Mouse (Mus musculus) megakaryocyte-erythroid progenitor cell, adult 5-6 weeks (primary cell): Measurements from ENCODE around the gene Zfp428. TPM values are rescaled to one million over a fixed set of nuclear protein-coding genes. Genes with fewer than 3 reads are reported as not detected.
A peak's percentile ranks its signal among the peaks of the same experiment; 100 is the strongest.

Experiments
- ATAC-seq: replicated peaks from 2 replicates; pipeline ENCODE4 v1.8.0; 2016; ENCODE audit warnings: mild to moderate bottlenecking, inconsistent platforms; ENCODE audit not compliant: severe bottlenecking, poor library complexity, low FRiP score, low TSS enrichment
- total RNA-seq, 2 experiments: library from RNA; stranded (forward) in 1 of 2; stranded (reverse) in 1 of 2; fragments of 200-1000, 215-1000 nt in 1 of 2; fragments of >200 nt in 1 of 2; fragmentation: Nextera tagmentation in 1 of 2; gene quantifications; 2 replicates each; pipeline ENCODE4 v1.2.3; 2014 to 2017

Zfp428 gene
- total RNA-seq, 2 experiments from 2014 or later, result 3.1 to 4.0 TPM

DNA sequence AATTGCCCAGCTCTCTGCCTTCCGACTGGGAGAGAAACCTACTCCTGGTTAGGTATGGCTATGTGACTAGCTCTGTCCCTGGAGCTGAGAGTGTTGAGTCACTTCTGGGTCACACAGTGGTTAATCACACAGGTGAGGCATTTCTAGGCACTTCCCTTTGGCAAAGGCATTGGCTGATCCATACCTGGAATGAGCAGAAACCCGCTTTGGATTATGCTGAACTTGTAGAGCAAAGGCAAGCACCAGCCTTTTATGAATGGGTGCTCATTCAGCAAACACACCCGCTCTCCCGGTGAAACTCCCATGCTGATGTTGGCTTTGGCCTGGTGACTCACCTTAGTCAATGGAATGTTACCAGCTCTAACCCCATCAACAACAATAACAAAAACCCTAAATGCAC is 32.9 kb downstream of the Zfp428 start:
- ATAC-seq, result no peak

- no peak for ATAC-seq
Observed at GRCm38 (mm10) chr7:24544506-24544905, 37.7 kb downstream of the Zfp428 start.

DNA sequence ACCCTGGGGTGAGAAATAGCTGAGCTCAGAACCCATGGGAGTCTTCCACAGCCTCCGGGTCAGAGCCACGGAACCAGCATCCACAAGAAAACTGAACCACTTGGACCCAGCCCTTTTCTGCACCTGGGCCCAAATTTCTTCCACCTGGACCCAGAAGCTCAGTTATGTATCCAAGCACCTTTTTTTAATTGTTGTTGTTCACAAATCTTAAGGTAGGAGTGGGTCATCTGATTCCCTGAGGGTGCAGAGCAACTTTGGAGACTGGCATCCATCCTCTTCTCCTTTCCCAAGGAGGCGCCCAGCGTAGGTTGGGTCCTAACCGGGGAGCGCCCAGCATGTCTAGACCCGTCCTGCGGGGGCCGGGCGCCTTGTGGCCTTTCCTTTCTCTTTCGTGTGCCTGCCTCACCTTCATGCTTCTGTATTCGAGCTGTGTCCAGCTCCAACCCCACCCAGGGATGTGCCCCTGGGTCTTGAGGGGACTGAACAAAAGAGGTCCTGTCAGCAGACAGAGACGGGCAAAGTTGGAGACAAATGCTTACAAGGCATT is 39.3 kb downstream of the Zfp428 start, which contains the start of the genes Pinlyp and Xrcc1:
TSS of gene Pinlyp (minus strand) at position 51 of the 547 bp plus-strand sequence.
TSS of gene Xrcc1 (plus strand) at position 222 of the 547 bp plus-strand sequence.
- 0 out of 2 replicates have a peak, but pooled peaks have one; percentile 6 for ATAC-seq

DNA sequence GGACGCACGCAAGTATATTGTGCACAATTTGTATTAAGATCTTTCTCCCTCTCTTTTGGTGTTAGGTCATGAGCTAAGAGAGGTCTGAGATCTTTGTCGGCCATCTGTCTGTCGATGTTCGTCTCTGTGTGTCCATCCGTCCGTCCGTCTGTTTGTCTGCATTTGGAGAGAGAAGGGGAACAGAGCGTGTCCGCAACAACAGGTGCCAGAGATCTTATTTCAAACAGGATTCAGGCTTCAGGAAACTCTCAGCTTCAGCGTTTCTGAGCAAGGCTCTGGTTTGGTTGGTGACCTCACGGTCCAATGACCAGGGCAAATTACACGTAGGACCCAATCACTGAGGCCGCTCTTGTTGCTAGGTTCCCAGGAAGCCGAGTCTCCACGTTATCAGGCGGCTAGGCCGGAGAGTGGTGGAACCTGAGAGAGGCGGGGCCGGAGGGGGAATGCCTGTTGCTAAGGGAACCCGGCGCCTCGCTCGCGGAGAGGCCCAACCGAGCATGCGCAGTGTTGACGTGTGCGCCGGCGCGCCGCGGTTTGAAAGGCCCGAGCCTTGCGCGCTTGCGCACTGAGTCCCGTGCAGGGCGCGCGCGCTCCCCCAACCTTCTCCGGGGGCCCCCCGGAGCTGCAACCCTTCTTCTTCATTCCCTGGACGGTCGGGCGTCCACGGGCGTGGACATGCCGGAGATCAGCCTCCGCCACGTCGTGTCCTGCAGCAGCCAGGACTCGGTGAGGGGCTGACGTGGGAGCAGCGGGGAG is 40.0 kb downstream of the Zfp428 start:
- peak; percentile 100 for ATAC-seq

DNA sequence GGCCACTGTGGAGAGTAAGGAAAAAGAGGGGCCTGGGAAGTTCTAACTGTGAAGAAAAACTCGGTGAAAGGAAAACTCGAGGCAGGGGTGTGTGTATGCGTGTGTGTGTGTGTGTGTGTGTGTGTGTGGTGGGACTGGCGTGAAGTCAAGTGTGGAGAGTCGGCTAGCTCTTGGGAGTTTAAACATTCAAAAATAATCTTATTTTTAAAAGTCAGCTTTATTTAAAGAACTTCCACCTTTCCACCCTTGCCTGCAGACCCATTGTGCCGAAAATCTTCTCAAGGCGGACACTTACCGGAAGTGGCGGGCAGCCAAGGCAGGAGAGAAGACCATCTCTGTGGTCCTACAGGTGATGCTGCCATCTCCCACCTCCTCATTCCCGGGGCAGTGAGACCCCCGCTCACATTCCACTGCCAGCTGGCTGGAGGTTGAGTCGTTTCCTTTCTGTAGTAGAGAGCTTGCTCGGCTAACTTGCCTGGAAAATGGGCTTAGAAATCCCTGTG is 40.8 kb downstream of the Zfp428 start:
- no peak for ATAC-seq

DNA sequence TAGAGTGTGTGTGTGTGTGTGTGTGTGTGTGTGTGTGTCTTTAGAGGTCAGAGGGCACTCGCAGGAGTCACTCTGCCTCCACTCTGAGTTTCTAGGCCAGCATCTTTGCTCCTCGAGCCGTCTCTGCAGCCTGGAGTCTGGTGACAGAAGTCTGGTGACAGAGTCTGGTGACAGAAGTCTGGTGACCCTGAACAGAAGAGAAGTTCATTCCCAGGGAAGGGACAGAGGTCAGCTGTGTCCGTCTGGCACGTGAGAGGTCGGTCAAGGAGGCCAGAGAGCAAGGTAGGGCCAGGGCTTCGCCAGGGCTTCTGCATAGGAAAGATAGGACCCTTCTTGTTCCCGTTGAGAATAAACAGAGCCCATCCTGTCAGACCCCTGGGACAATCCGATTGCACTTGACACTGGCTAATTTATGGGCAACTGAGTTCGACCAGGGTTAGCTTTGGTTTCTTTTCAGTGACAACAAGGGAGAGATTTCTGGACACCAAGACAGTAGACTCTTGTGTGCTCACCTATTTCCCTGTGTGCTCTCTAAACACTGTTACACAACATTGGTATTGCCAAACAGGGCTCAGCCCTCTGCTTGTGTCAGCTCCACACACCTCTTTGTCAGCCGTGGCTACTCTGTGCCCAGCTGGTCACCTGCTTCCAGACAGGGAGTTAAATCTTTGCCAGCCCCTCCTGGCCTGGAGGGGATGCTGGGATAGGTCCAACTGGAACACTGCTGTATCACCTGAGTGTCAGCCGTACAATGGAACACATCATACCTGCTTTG is 45.4 kb downstream of the Zfp428 start:
- ATAC-seq, result no peak

DNA sequence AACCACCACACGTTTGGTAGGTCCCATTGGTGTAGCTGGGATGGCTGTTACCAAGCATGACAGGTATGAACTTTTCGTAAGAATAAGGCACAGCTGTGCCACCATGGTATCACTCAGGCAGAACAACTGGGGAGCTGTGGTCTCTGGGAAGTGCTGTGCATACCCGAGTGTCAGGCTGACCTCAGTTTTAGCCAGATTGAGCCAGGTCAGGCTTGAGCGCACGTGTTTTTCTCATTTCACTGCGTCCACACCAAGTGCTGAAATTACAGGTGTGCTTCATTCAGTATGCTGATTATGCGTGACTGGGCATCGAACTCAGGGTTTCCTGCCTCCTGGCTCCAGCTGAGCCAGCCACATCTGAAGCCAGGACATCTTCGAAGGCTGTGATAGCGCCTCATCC is 49.0 kb downstream of the Zfp428 start:
- no peak for ATAC-seq

GRCm38 (mm10) chr7:24561450-24561849 is 54.6 kb downstream of the Zfp428 start:
- no peak for ATAC-seq

DNA sequence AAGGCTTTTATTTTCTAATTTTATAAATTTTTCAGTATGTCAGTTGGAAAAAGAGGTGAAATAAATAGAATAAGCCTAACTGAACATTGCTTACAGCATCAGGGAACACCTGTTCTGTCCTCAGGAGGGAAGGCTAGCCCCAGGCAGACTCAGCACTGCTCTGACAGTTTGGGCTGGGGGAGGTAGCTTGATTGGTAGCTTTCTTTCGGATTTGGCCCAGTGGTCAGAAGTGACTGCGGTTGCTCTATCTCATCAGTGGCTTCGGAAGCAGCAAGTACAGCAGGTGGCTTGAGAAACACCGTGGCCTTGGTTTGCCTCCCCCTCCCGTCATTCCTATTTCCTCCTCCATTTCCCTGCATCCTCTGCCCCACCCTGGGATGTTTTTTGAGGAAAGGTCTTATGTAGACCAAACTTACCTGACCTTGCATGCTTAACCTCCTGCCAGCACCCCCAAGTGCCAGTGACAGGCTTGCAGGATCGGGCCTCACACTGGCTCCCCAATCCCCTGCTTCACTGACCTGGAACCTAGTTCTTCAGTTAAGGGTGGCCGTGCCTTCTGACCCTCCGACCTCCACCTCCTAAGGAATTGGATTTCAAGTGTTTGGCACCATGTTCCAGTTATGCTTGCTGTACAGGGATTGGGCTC is 56.5 kb downstream of the Zfp428 start:
- ATAC-seq, result no peak

DNA sequence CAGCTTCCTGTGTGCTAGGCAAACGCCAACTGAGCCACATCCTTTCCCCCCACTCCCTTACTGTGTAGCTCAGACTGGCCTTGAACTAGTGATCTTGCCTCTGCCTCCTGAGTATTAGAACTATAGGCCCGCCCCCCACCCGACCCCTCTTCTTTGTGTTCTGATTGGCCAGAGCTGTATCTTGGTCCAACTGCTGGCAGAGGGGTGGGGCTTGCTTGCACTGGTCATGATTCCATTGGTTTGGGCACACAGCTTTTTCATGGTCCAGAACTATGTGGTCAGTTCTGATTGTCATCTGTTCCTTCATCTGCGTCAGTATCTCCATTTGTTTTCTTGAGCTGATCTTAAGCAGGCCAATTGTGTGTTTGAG is 57.0 kb downstream of the Zfp428 start:
- no peak for ATAC-seq

DNA sequence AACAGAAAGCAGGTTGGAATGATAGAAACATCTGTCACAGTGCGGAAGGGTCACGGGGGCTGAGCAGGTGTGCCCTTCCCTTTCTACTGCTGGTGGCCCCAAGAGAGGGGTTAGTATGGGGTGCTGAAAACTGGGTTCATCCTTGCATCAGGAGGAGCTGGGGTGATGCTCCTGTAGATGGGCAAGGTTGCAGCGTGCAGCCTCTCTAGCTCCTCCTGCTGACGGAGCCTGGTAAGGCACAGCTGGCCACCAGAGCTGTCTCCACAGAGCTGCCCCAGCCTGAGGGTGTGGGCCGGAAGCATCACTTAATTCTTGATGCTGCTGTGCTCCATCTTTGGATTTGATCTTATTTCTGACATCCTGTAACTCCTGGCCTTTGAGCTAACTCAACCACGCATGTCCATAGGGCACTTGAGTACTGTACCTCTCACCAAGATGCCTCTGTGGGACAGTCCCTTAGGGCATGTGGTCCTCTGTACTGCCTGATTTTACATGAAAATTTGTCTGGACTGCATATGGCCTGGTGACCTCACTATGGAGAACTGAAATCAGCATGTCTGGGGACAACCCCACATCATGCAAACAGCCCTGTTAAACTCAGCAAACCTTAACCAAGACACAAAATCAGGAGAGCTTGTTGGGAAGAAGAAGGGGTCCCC is 57.9 kb downstream of the Zfp428 start:
- ATAC-seq, result peak; percentile 94

Other genes starting within 250 kb of the Zfp428 start
- gene Zfp93, start 236.6 kb upstream of the Zfp428 start, total RNA-seq (2014; fragmentation: Nextera tagmentation), result 0.30 and 0.59 TPM in 2 replicates
- gene Zfp93, start 236.6 kb upstream of the Zfp428 start, total RNA-seq (2017), result 0.23 and 2.0 TPM in 2 replicates
- gene Zfp61, start 205.8 kb upstream of the Zfp428 start, total RNA-seq (2014; fragmentation: Nextera tagmentation), result 9.3 and 10.9 TPM in 2 replicates
- 16.0 and 47.7 TPM in 2 replicates for gene Zfp61, start 205.8 kb upstream of the Zfp428 start, total RNA-seq (2017)
- 3.3 and 6.7 TPM in 2 replicates for gene Zfp94, start 190.3 kb upstream of the Zfp428 start, total RNA-seq (2014; fragmentation: Nextera tagmentation)
- 3.0 and 4.4 TPM in 2 replicates for gene Zfp94, start 190.3 kb upstream of the Zfp428 start, total RNA-seq (2017)
- not detected in 2 replicates for gene Tescl, start 173.1 kb upstream of the Zfp428 start, total RNA-seq (2014; fragmentation: Nextera tagmentation)
- not detected in 2 replicates for gene Tescl, start 173.1 kb upstream of the Zfp428 start, total RNA-seq (2017)
- gene Lypd5, start 157.8 kb upstream of the Zfp428 start, total RNA-seq (2014; fragmentation: Nextera tagmentation), result not detected in 2 replicates
- gene Lypd5, start 157.8 kb upstream of the Zfp428 start, total RNA-seq (2017), result not detected in 2 replicates
- gene Kcnn4, start 136.7 kb upstream of the Zfp428 start, total RNA-seq (2014; fragmentation: Nextera tagmentation), result 120 and 147 TPM in 2 replicates
- 121 and 155 TPM in 2 replicates for gene Kcnn4, start 136.7 kb upstream of the Zfp428 start, total RNA-seq (2017)
- 32.7 and 41.2 TPM in 2 replicates for gene Smg9, start 107.4 kb upstream of the Zfp428 start, total RNA-seq (2014; fragmentation: Nextera tagmentation)
- 11.2 and 26.3 TPM in 2 replicates for gene Smg9, start 107.4 kb upstream of the Zfp428 start, total RNA-seq (2017)
- gene Irgc1, start 54.7 kb upstream of the Zfp428 start, total RNA-seq (2014; fragmentation: Nextera tagmentation), result not detected in 2 replicates
- not detected in 2 replicates for gene Irgc1, start 54.7 kb upstream of the Zfp428 start, total RNA-seq (2017)
- 2.3 and 5.4 TPM in 2 replicates for gene Plaur, start 44.5 kb upstream of the Zfp428 start, total RNA-seq (2014; fragmentation: Nextera tagmentation)
- gene Plaur, start 44.5 kb upstream of the Zfp428 start, total RNA-seq (2017), result 2.2 and 2.5 TPM in 2 replicates
- 0.27 TPM in 1 of 2 replicates, not detected in the other for gene Cadm4, start 25.0 kb upstream of the Zfp428 start, total RNA-seq (2014; fragmentation: Nextera tagmentation)
- not detected in 2 replicates for gene Cadm4, start 25.0 kb upstream of the Zfp428 start, total RNA-seq (2017)
- gene AC161166.1, start 5.4 kb downstream of the Zfp428 start, total RNA-seq (2014; fragmentation: Nextera tagmentation), result not detected in 2 replicates
- gene AC161166.1, start 5.4 kb downstream of the Zfp428 start, total RNA-seq (2017), result not detected in 2 replicates
- gene Irgq, start 23.7 kb downstream of the Zfp428 start, total RNA-seq (2014; fragmentation: Nextera tagmentation), result 4.7 and 6.3 TPM in 2 replicates
- 3.0 and 5.2 TPM in 2 replicates for gene Irgq, start 23.7 kb downstream of the Zfp428 start, total RNA-seq (2017)
- gene Pinlyp, start 39.1 kb downstream of the Zfp428 start, total RNA-seq (2014; fragmentation: Nextera tagmentation), result not detected in 2 replicates
- gene Pinlyp, start 39.1 kb downstream of the Zfp428 start, total RNA-seq (2017), result not detected in 2 replicates
- gene Xrcc1, start 39.3 kb downstream of the Zfp428 start, total RNA-seq (2014; fragmentation: Nextera tagmentation), result 89.0 and 93.7 TPM in 2 replicates
- 20.7 and 36.6 TPM in 2 replicates for gene Xrcc1, start 39.3 kb downstream of the Zfp428 start, total RNA-seq (2017)
- 12.4 and 19.8 TPM in 2 replicates for gene Ethe1, start 80.5 kb downstream of the Zfp428 start, total RNA-seq (2014; fragmentation: Nextera tagmentation)
- 8.3 and 11.4 TPM in 2 replicates for gene Ethe1, start 80.5 kb downstream of the Zfp428 start, total RNA-seq (2017)
- gene Zfp575, start 80.6 kb downstream of the Zfp428 start, total RNA-seq (2014; fragmentation: Nextera tagmentation), result 0.37 TPM in 1 of 2 replicates, not detected in the other
- not detected in 2 replicates for gene Zfp575, start 80.6 kb downstream of the Zfp428 start, total RNA-seq (2017)
- gene Phldb3, start 103.8 kb downstream of the Zfp428 start, total RNA-seq (2014; fragmentation: Nextera tagmentation), result 2.6 and 2.8 TPM in 2 replicates
- 6.8 and 9.7 TPM in 2 replicates for gene Phldb3, start 103.8 kb downstream of the Zfp428 start, total RNA-seq (2017)
- gene Lypd3, start 129.5 kb downstream of the Zfp428 start, total RNA-seq (2014; fragmentation: Nextera tagmentation), result not detected in 2 replicates
- not detected in 2 replicates for gene Lypd3, start 129.5 kb downstream of the Zfp428 start, total RNA-seq (2017)
- gene Tex101, start 169.7 kb downstream of the Zfp428 start, total RNA-seq (2014; fragmentation: Nextera tagmentation), result not detected in 2 replicates
- not detected in 2 replicates for gene Tex101, start 169.7 kb downstream of the Zfp428 start, total RNA-seq (2017)
- not detected in 2 replicates for gene BC049730, start 202.2 kb downstream of the Zfp428 start, total RNA-seq (2014; fragmentation: Nextera tagmentation)
- not detected in 2 replicates for gene BC049730, start 202.2 kb downstream of the Zfp428 start, total RNA-seq (2017)
- not detected in 2 replicates for gene Gm4763, start 219.9 kb downstream of the Zfp428 start, total RNA-seq (2014; fragmentation: Nextera tagmentation)
- gene Gm4763, start 219.9 kb downstream of the Zfp428 start, total RNA-seq (2017), result not detected in 2 replicates